Comparison of ENCODE assay signal across 8 mouse cellular contexts in the genomic region with DNA sequence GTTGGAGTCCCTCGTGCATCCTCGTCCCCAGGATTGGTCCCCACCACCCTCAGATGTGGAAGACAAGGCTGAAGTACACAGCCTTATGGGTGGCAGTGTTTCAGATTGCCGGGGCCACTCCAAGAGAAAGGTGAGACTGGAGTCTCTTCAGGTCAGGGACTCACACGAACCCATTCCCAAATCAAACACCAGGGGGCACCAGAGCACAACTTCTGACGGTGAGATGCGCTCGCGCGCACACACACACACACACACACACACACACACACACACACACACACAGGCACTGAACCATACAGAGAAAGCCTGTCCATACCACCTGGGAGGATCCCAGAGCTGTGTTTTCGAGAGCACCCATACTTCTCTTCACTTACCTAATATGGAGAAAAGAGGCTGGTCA. TPM values are rescaled to one million over a fixed set of nuclear protein-coding genes. Genes with fewer than 3 reads are reported as not detected.
DNase-seq lines count a peak whose midpoint lies in the region; ATAC-seq and TF ChIP-seq lines count a peak whose summit lies in the region.

No protein-coding gene starts in this region.

- H3K27me3 ChIP-seq in lung, embryonic 14.5 days (ENCODE audit: insufficient read depth, low read length): no peaks in the 10 kb centered on the region

- no peaks in the 10 kb centered on the region for H3K9me3 ChIP-seq in lung, embryonic 14.5 days (ENCODE audit: low read depth, low read length)

- no peak overlapping the region for H3K9ac ChIP-seq in lung, embryonic 14.5 days

- intact Hi-C loops in heart, postnatal 14 days (cut with DNase I): loop anchor here (1.0 to 2.0 kb wide), 3 partner anchors 31 to 149 kb away; no protein-coding TSS in a partner anchor

- peak; percentile 43 for ATAC-seq in CD4-positive, CD25-positive, alpha-beta regulatory T cell, adult 4 months
- ATAC-seq in erythroid progenitor cell, adult 5-6 weeks (replicated peaks; ENCODE audit: low FRiP score, poor library complexity, severe bottlenecking): 0 out of 2 replicates have a peak, but pooled peaks have one; percentile 59
- peak; percentile 30; the same call in 1 of the 2 replicates for ATAC-seq in lung, embryonic 14.5 days (ENCODE audit: insufficient read depth)

- H3K4me3 ChIP-seq in bone marrow, adult 2 months (replicated peaks; ENCODE audit: control insufficient read depth, low read depth, low read length): no peak overlapping the region
- no peak overlapping the region for H3K4me3 ChIP-seq in lung, embryonic 14.5 days (ENCODE audit: low read depth, low read length)
- H3K4me3 ChIP-seq in olfactory bulb, adult 2 months (ENCODE audit: insufficient read depth, low read depth, low read length): no peak overlapping the region

- DNase-seq in heart, postnatal 14 days: peak; percentile 75 to 85
- peak; percentile 75 for DNase-seq in layer of hippocampus, adult 11-12 months (ENCODE audit: low spot score)
- peak; percentile 89 for DNase-seq in lung, embryonic 14.5 days
- peak; percentile 77 for DNase-seq in thymus, postnatal 25 days

- peaks cover 36% of the 10 kb centered on the region for H3K36me3 ChIP-seq in lung, embryonic 14.5 days (ENCODE audit: insufficient read depth)

- no peak overlapping the region for H3K27ac ChIP-seq in bone marrow, adult 2 months (ENCODE audit: control insufficient read depth, insufficient read depth, low read depth, low read length, poor library complexity)
- H3K27ac ChIP-seq in lung, embryonic 14.5 days (ENCODE audit: low read depth): no peak overlapping the region
- no peak overlapping the region for H3K27ac ChIP-seq in olfactory bulb, adult 2 months (ENCODE audit: insufficient read depth, low read depth, low read length)

- H3K4me1 ChIP-seq in bone marrow, adult 2 months (ENCODE audit: control insufficient read depth, insufficient read depth, low read length): no peaks in the 10 kb centered on the region
- H3K4me1 ChIP-seq in lung, embryonic 14.5 days (ENCODE audit: insufficient read depth): no peaks in the 10 kb centered on the region
- no peaks in the 10 kb centered on the region for H3K4me1 ChIP-seq in olfactory bulb, adult 2 months (ENCODE audit: control insufficient read depth, insufficient read depth, low read length)

- peak; percentile 85 for TF ChIP-seq CTCF in bone marrow, adult 2 months (IDR thresholded peaks at IDR 0.05; ENCODE audit: control insufficient read depth, insufficient read depth, low read length)
- TF ChIP-seq CTCF in lung, embryonic 14.5 days (IDR thresholded peaks at IDR 0.05; ENCODE audit: low read depth): peak; percentile 92
- TF ChIP-seq CTCF in olfactory bulb, adult 2 months (IDR thresholded peaks at IDR 0.05; ENCODE audit: insufficient read depth, low read depth, low read length): peak; percentile 75

- no peak overlapping the region for H3K4me2 ChIP-seq in lung, embryonic 14.5 days

- no peak for TF ChIP-seq POLR2A in bone marrow, adult 2 months (IDR thresholded peaks at IDR 0.05; ENCODE audit: borderline replicate concordance, control insufficient read depth, low read depth, low read length)
- no peak for TF ChIP-seq POLR2A in olfactory bulb, adult 2 months (IDR thresholded peaks at IDR 0.05; ENCODE audit: insufficient read depth, low read depth, low read length)

- 7% methylated on average over 10 of the region's 10 CpGs for WGBS in bone marrow, adult 2 months
- WGBS in lung, embryonic 14.5 days: 4% methylated on average over 9 of the region's 10 CpGs
- WGBS in olfactory bulb, adult 2 months: 4% methylated on average over 8 of the region's 10 CpGs

RNA-seq across cellular contexts. Expression of a gene that starts 7.2 kb away (rescaled TPM):
- not detected for polyA plus RNA-seq in CD4-positive, CD25-positive, alpha-beta regulatory T cell, adult 4 months (2017; shearing (Covaris generic))
- polyA plus RNA-seq in bone marrow, adult 2 months (2011; ENCODE audit: insufficient read depth, insufficient read length, low replicate concordance, missing spikeins): not detected in 2 replicates
- total RNA-seq in erythroid progenitor cell, adult 5-6 weeks (2015; ENCODE audit: low replicate concordance): not detected in 2 replicates
- not detected in 2 replicates for total RNA-seq in erythroid progenitor cell, adult 5-6 weeks (2017; ENCODE audit: low replicate concordance)
- total RNA-seq in heart, postnatal 14 days (2021): under 1 TPM; 0.22 to 0.24 TPM
- 2.3 and 4.1 TPM in 2 replicates for polyA plus RNA-seq in lung, embryonic 14.5 days (2014; fragmentation: Nextera tagmentation; extraction: Ambion mirVana)
- not detected in 2 replicates for polyA plus RNA-seq in olfactory bulb, adult 2 months (2012; ENCODE audit: insufficient read depth, insufficient read length, low replicate concordance, missing spikeins)

RNA-seq across cellular contexts. Expression of a gene that starts 32.5 kb away (rescaled TPM):
- under 1 TPM in 1 of 2 experiments, not detected in 1; 0.05 TPM for polyA plus RNA-seq in CD4-positive, CD25-positive, alpha-beta regulatory T cell, adult 4 months (2017; shearing (Covaris generic))
- 0.32 TPM in 1 of 2 replicates, not detected in the other for polyA plus RNA-seq in bone marrow, adult 2 months (2011; ENCODE audit: insufficient read depth, insufficient read length, low replicate concordance, missing spikeins)
- total RNA-seq in erythroid progenitor cell, adult 5-6 weeks (2015; ENCODE audit: low replicate concordance): not detected in 2 replicates
- not detected in 2 replicates for total RNA-seq in erythroid progenitor cell, adult 5-6 weeks (2017; ENCODE audit: low replicate concordance)
- total RNA-seq in heart, postnatal 14 days (2021): 10 to 100 TPM in 1 of 2 experiments, 1 to 10 TPM in 1; 8.6 to 10.5 TPM
- 26.4 and 28.9 TPM in 2 replicates for polyA plus RNA-seq in lung, embryonic 14.5 days (2014; fragmentation: Nextera tagmentation; extraction: Ambion mirVana)
- polyA plus RNA-seq in olfactory bulb, adult 2 months (2012; ENCODE audit: insufficient read depth, insufficient read length, low replicate concordance, missing spikeins): not detected in 2 replicates
